Mouse (Mus musculus) fibroblast of lung, adult 2 months (primary cell): ENCODE measurements around the gene Tpk1.
"Not testable (repeated sequence)": the region's sequence is repeated elsewhere in the genome, so short reads cannot be mapped to it uniquely, and the experiment has no call there.

ENCODE experiments used
- DNase-seq: peaks from one replicate; pipeline ENCODE4 v3.0.0-alpha.2; 2011; ENCODE audit warnings: low read depth

Tpk1 gene

DNA sequence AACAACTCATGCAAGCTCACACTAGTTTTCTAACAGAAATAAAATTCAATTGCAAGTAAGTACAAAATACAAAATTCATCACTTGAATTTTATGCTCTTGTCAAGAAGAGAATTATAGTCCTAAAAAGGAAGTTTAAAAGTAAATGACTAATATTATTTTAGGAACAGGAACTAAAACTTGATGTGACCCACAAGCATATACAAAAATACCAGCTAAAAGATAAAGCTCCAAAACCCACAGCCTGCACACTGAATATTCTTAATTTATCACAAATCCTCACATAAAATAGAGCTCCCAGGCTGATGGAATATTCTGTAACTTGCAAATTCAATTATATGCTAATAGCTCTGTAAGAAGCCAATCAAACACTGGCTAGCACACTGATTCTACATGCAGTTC, 25.5 kb downstream of the Tpk1 start:
- DNase-seq, result no peak

GRCm38 (mm10) chr6:43638865-43639264, 27.2 kb downstream of the Tpk1 start:
- no peak for DNase-seq

DNA sequence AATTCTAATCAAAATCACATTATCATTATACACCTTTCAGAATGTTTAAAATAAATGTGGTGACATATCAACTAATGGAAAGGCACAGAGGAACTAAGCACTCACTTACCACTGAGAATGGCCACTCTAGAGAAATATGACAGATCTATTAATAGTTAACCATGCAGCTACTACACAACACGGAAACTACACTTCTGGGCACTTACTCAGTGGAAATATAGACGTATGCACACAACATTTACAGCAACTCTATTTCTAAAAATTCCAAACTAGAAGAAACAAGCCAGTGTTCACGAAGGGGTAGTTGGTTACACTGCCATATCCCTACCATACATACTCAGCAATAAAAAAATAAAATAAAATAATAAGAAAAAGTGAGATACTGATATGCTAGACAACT, 28.0 kb downstream of the Tpk1 start:
- no peak for DNase-seq

- DNase-seq, result no peak
Observed at GRCm38 (mm10) chr6:43636980-43637638, 29.0 kb downstream of the Tpk1 start.

- DNase-seq, result no peak
Observed at GRCm38 (mm10) chr6:43633308-43633963, 32.6 kb downstream of the Tpk1 start.

- no peak for DNase-seq
Observed at GRCm38 (mm10) chr6:43632871-43633270, 33.2 kb downstream of the Tpk1 start.

DNA sequence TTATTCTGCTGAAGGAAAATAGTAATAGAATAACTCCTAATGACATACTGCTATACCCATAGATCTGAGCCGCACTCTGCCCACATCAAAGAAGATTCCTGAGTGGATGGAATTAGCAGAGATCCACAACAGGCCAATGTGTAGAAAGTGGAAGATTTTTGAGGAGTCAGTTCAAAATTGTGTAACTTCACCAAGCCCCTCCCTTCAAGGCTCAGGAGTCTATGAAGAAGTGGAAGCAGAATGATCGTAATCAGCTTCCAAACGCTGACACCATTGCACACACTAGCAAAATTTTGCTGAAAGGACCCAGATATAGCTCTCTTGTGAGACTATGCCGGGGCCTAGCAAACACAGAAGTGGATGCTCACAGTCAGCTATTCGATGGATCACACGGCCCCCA, 42.6 kb downstream of the Tpk1 start:
- DNase-seq, result not testable (repeated sequence)

- no peak for DNase-seq
Observed at GRCm38 (mm10) chr6:43619258-43619657, 46.8 kb downstream of the Tpk1 start.

DNA sequence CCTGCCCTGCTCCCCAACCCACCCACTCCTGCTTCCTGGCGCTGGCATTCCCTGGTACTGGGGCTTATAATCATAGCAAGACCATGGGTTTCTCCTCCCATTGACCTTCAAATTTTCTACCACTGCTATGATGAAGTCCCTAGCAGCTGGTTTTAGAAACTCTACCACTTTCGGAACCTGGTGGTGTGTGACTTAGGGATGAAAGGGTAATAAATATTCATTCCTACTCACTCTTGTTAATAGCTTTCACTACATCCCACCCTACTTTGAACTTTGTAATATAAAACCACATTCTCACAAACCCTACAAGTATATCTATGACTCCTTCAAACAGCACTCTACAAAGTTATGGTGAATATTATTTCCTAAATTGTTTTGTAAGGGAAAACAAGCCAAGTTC, 54.3 kb downstream of the Tpk1 start:
- DNase-seq, result no peak

GRCm38 (mm10) chr6:43590841-43591541, 75.1 kb downstream of the Tpk1 start:
- no peak for DNase-seq

DNA sequence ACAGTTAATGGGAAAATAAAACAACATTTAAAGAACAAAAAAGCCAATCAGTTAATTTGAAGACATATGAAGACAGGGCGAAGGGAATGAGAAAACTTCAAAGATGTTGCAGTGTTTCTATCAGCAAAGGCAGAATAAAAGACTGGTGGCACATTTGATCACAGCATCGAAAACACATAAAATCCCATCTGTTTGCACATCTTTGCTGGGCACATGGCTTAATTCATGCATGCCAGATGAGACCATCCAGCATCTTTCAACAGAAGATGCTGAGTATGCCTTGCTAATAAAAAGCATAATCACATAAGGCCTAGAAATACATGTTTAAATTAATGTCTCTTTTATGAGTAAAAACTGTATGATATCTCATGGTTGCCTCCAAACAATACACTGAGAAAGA, 80.8 kb downstream of the Tpk1 start:
- DNase-seq, result no peak

GRCm38 (mm10) chr6:43581809-43582208, 84.3 kb downstream of the Tpk1 start:
- DNase-seq, result no peak

DNA sequence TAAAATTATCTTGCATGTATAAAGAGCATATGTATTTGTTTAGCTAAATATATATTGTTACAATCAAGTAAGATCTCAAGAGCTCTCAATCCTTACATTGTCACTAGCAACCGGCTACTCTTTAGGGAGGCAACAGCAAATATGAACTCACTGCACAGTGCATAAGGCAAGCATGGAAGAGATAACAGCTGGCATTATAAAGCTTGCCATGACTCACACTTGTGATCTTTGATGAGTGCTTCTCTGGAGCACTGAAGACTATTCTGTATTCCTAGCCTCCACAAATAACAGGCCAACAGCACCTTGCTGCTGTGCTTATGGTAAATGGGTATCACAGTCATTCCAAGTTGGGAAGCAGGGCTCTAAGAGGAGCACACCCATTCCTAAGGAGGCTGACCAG, 98.2 kb downstream of the Tpk1 start:
- no peak for DNase-seq

DNA sequence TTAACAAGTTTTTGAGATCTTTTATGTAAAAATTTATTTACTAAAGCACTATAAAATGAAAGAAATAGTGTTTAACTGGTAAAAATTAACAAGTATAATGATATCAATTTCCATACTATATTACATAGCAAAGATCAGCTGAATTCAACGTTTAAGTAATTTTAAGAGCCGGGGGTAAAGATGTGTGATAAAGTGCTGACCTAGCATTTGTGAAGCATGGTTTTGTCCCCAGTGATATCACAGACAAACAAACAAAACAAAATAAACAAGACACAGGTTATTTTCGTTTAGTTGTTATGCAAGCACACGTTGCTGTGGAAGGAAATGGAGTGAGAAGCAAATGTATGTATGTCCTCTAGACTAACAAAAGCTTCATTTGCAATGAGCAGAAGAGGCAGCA, 103.6 kb downstream of the Tpk1 start:
- DNase-seq, result no peak

DNA sequence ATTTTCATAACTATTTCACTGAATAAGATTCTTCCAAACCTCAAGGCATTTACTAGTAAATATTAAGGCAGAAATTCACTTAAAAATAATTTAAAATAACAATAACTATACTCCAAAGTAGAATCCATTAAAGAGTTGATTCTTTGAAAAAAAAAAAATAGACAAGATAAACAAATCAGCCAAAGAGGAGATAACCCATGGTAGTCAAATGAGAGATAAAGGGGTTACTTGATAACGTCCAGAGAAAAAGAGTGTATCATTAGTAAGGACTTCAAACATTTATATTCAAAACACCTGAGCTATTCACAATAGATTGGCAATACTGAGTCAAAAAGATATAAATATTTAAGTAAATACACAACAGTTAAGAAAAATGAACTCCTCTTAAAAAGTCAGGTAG, 114.7 kb downstream of the Tpk1 start:
- no peak for DNase-seq

- no peak for DNase-seq
Observed at GRCm38 (mm10) chr6:43546537-43546936, 119.5 kb downstream of the Tpk1 start.

DNA sequence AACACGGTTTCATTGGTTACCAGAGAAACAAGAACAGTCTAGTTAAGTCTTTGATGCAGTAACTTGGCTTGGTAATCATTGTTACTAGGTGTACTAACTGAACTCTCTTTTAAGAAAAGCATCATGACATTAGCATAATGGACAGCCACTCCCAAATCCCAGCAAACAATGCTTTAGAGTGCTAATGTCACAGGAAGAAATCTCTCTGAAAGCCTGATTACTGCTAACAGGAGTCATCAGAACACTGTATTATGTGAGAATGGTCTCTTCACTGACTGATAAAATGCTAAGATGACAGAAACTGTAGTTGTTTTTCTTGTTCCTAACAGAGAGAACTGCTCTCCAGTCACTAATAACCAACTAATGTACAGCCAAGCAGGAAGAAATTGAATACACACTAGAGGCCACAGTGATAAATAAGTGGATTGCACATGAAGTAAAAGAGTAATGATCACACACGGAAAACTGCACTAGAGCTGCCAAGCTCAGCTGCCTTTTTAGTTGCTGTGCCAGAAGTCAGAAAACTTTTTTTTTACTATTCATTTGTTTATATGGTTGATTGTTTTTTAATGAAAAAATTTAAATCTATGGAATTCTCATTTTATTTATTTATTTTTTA, 128.7 kb downstream of the Tpk1 start:
- DNase-seq, result no peak

DNA sequence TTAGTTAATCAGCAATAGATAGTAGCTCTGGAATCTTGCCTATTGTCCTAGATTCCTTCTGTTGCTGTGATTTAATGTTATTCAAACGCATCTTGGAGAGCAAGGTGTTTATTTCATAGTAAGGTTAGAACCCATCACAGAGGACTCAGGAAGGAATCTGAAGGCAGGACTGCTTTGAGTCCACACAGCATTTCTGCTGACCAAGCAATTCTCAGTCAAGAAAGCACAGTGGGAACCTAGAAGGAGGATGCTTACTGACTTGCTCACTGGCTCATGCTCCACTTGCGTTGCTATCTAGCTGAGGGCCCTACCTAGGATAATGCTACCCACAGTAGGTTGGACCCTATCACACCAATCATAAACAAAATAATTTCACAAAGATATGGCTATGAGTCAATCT, 130.6 kb downstream of the Tpk1 start:
- no peak for DNase-seq

DNA sequence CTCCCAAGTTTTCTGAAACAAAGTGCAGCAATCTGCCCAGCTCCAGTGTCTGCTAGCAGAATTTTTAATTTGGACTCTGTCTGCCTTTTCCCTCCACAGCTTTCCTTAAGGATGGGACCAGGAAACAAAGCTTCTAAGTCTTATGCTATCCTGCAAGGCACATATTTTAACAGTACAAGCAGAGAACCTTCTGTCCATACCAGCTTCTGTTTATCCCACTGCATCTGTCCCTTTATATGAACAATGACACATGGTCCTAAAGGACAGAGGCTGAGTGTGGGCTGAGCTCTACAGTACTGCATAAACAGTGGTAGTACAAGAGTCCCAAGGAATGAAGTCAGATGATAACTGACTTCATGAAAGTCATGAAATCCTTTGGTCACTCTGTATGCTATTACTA, 132.8 kb downstream of the Tpk1 start:
- DNase-seq, result no peak

DNA sequence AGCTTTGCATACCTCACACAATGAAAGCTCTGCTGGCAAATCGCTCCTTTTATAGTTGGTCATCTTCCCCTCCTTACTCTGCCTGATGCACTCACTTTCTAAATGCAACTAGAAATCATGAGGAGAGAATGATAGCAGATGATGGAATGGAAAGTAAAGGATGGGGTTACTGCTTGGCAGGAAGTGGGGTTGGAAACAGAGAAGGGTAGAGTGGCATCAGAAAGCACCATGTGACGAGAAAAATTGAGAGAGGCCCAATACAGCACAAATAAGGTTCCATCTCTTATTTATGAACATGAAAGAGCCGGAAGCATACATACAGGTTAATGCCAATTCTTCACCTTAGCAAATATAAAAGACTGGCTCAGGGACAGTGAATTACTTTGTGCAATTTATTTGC, 133.3 kb downstream of the Tpk1 start:
- DNase-seq, result no peak

- no peak for DNase-seq
Observed at GRCm38 (mm10) chr6:43531996-43532395, 134.1 kb downstream of the Tpk1 start.

GRCm38 (mm10) chr6:43528996-43529395, 137.1 kb downstream of the Tpk1 start:
- DNase-seq, result peak; percentile 75

- no peak for DNase-seq
Observed at GRCm38 (mm10) chr6:43525028-43525427, 141.1 kb downstream of the Tpk1 start.
